18 mouse cellular contexts compared by ENCODE assay signal in the genomic region with DNA sequence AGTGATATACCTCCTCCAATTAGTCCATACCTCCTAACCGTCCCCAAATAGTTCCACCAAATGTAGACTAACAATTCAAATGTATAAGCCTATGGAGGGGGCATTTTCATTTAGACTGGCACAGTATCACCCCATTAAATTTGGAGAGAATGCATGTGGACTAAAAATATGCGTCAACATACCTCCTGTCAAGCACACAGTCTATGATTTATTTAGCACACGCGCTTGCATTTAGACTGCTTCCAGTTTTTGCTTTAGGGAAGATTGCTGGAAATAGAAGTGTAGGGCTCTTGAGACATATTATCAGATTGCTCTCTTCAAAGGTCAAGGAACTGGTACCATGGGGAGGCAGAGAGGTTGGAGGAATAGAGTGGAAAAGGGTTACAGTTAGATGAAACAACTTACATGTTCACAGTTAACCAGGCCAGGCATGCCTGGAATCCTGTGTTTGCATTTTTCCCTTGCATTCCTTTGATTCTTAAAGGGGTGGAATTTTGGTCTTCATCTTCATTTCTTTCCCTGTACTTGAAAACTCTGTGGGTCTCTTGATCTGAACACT.
DNase-seq lines count a peak whose midpoint lies in the region; ATAC-seq and TF ChIP-seq lines count a peak whose summit lies in the region.
"Had no signal": no experiment of that assay in that cellular context is flagged by ENCODE, and none has a peak within 500 bp of the region (broad histone marks: within the 10 kb centered on the region; RNA-seq: fewer than 3 reads in every experiment).

No protein-coding gene starts in this region.

- no peaks in the 10 kb centered on the region for H3K27me3 ChIP-seq in heart, embryonic 11.5 days (ENCODE audit: control insufficient read depth, insufficient read depth, low read length)
- no peaks in the 10 kb centered on the region for H3K27me3 ChIP-seq in midbrain, embryonic 14.5 days (ENCODE audit: control insufficient read depth, insufficient read depth, low read length)
- H3K27me3 ChIP-seq in midbrain, embryonic 10.5 days (ENCODE audit: low read depth, poor library complexity, severe bottlenecking) = no peaks in the 10 kb centered on the region
- H3K27me3 ChIP-seq: limb, embryonic 15.5 days; midbrain, embryonic 15.5 days had no signal

- TF ChIP-seq POLR2A in brain, embryonic 14.5 days (IDR thresholded peaks at IDR 0.05; ENCODE audit: borderline replicate concordance, extremely low read depth, insufficient read depth, insufficient read length, poor library complexity, severe bottlenecking) = no peak

- no peak for TF ChIP-seq CTCF in brain, embryonic 14.5 days (IDR thresholded peaks at IDR 0.05; ENCODE audit: borderline replicate concordance, extremely low read depth, insufficient read depth, insufficient read length)

- H3K4me3 ChIP-seq in heart, embryonic 11.5 days (ENCODE audit: low read depth, low read length) = no peak overlapping the region
- no peak overlapping the region for H3K4me3 ChIP-seq in midbrain, embryonic 14.5 days (replicated peaks; ENCODE audit: low read depth, low read length)
- no peak overlapping the region for H3K4me3 ChIP-seq in midbrain, embryonic 10.5 days
- H3K4me3 ChIP-seq: limb, embryonic 15.5 days; midbrain, embryonic 15.5 days had no signal

- peak overlapping the region; percentile 74 for H3K27ac ChIP-seq in heart, embryonic 11.5 days (ENCODE audit: low read depth, low read length)
- H3K27ac ChIP-seq in midbrain, embryonic 14.5 days (replicated peaks; ENCODE audit: low read depth, low read length) = no peak overlapping the region
- H3K27ac ChIP-seq in midbrain, embryonic 10.5 days (replicated peaks) = no peak overlapping the region
- H3K27ac ChIP-seq: limb, embryonic 15.5 days; midbrain, embryonic 15.5 days had no signal

- no peaks in the 10 kb centered on the region for H3K9me3 ChIP-seq in heart, embryonic 11.5 days (replicated peaks; ENCODE audit: control insufficient read depth, low read length)
- no peaks in the 10 kb centered on the region for H3K9me3 ChIP-seq in midbrain, embryonic 14.5 days (ENCODE audit: control insufficient read depth, low read length)
- H3K9me3 ChIP-seq in midbrain, embryonic 10.5 days (replicated peaks) = no peaks in the 10 kb centered on the region
- H3K9me3 ChIP-seq: limb, embryonic 15.5 days; midbrain, embryonic 15.5 days had no signal

- H3K36me3 ChIP-seq in heart, embryonic 11.5 days (ENCODE audit: control insufficient read depth, insufficient read depth, low read length) = no peaks in the 10 kb centered on the region
- no peaks in the 10 kb centered on the region for H3K36me3 ChIP-seq in midbrain, embryonic 14.5 days (ENCODE audit: control insufficient read depth, insufficient read depth, low read length)
- H3K36me3 ChIP-seq in midbrain, embryonic 10.5 days = no peaks in the 10 kb centered on the region
- H3K36me3 ChIP-seq: limb, embryonic 15.5 days; midbrain, embryonic 15.5 days had no signal

- ATAC-seq in heart, embryonic 11.5 days (replicated peaks; ENCODE audit: insufficient number of reproducible peaks, low FRiP score, low TSS enrichment) = no peak
- ATAC-seq in midbrain, embryonic 14.5 days (ENCODE audit: low FRiP score, low TSS enrichment) = no peak
- ATAC-seq: forebrain, embryonic 16.5 days; midbrain, embryonic 15.5 days had no signal

- H3K4me2 ChIP-seq in heart, embryonic 11.5 days = no peak overlapping the region
- no peak overlapping the region for H3K4me2 ChIP-seq in midbrain, embryonic 14.5 days (ENCODE audit: low read length)
- H3K4me2 ChIP-seq: limb, embryonic 15.5 days; midbrain, embryonic 15.5 days had no signal

- no peak overlapping the region for H3K9ac ChIP-seq in heart, embryonic 11.5 days (ENCODE audit: low read depth, low read length)
- H3K9ac ChIP-seq in midbrain, embryonic 14.5 days (replicated peaks; ENCODE audit: low read length) = no peak overlapping the region
- H3K9ac ChIP-seq: limb, embryonic 15.5 days; midbrain, embryonic 15.5 days had no signal

- 56% methylated on average over 4 of the region's 4 CpGs for WGBS in heart, embryonic 11.5 days (ENCODE audit: insufficient replicate concordance)
- 72% methylated on average over 4 of the region's 4 CpGs for WGBS in midbrain, embryonic 14.5 days
- WGBS in midbrain, embryonic 10.5 days = 87% methylated on average over 4 of the region's 4 CpGs

- intact Hi-C loops in heart, postnatal 14 days (cut with DNase I) = no loop called here

- H3K4me1 ChIP-seq in heart, embryonic 11.5 days (ENCODE audit: control insufficient read depth, insufficient read depth, low read length) = no peaks in the 10 kb centered on the region
- no peaks in the 10 kb centered on the region for H3K4me1 ChIP-seq in midbrain, embryonic 14.5 days (ENCODE audit: control insufficient read depth, insufficient read depth, low read length)
- no peaks in the 10 kb centered on the region for H3K4me1 ChIP-seq in midbrain, embryonic 10.5 days
- H3K4me1 ChIP-seq: limb, embryonic 15.5 days; midbrain, embryonic 15.5 days had no signal

- DNase-seq in heart, postnatal 14 days = no peak
- DNase-seq in midbrain, embryonic 14.5 days = peak; percentile 3
- DNase-seq in midbrain, embryonic 10.5 days (ENCODE audit: low spot score) = no peak
- peak; percentile 2 for DNase-seq in brain, embryonic 14.5 days (ENCODE audit: low read depth)
- no peak for DNase-seq in thymus, postnatal 4 days
- DNase-seq in adrenal gland, postnatal 10 days = no peak
- DNase-seq: adrenal gland, adult 8-10 months; cerebellum, adult 11-12 months; cerebellum, postnatal 25 days; kidney, adult 8-10 months; kidney, postnatal 36 days; layer of hippocampus, adult 9-11 months; lung, adult 18-20 months; right cerebral cortex, adult 18-20 months had no signal

Comparison
In these comparisons a context has a peak if more than half of its experiments do, and no peak if none do; other contexts are left out.
1. DNase-seq: peak in midbrain, embryonic 14.5 days (single experiment) and brain, embryonic 14.5 days (single experiment); none in heart, postnatal 14 days (0 of 2), midbrain, embryonic 10.5 days (single experiment), thymus, postnatal 4 days (single experiment) and adrenal gland, postnatal 10 days (single experiment).